Mouse (Mus musculus) splenic B cell, adult 2 months (primary cell): ENCODE data around the gene Gpn3.
A peak's percentile ranks its signal among the peaks of the same experiment; 100 is the strongest.

Experiments
- DNase-seq: peaks from one replicate; pipeline ENCODE4 v3.0.0-alpha.2; 2011; ENCODE audit warnings: low read depth, low spot score
- H3K27me3 ChIP-seq: 2 replicates; pipeline ENCODE4 v1.6.1; 2012; ENCODE audit warnings: mild to moderate bottlenecking, low read length, moderate library complexity, mixed read lengths; ENCODE audit not compliant: control insufficient read depth, poor library complexity, insufficient read depth, severe bottlenecking
- H3K36me3 ChIP-seq: 2 replicates; pipeline ENCODE4 v1.6.1; 2012; ENCODE audit warnings: mild to moderate bottlenecking, low read length, moderate library complexity, mixed read lengths; ENCODE audit not compliant: control insufficient read depth, poor library complexity, insufficient read depth, severe bottlenecking

Gpn3 gene

DNA sequence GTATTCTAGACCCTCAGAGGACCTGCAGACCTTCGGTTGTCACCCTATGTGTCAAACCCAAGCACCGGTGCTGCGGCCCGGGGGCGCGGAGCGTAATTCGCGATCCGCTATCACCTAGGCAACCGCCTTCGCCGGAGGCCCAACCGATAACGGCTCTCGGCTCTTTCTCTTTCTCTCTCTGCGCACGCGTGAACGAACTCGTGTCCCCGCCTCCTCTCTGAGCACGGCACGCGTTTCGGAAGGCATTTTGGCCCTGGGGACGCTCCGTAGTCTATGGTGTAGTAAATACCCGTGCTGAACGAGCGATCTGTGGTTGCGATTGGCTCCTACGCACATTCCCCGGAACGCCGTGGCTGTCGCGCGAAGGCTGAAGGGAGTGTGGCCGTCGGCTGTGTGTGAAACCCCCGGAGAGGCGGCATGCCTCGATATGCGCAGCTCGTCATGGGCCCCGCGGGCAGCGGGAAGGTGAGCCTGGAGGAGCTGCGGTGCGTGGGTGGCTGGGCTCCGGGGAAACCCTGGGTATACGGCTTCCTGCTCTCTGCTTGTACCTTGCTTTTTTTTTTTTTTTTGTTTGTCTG, 605 bp downstream of the Gpn3 start, which contains the start of gene Fam216a:
TSS of gene Fam216a (minus strand) at position 173 of the 578 bp plus-strand sequence.
- no peaks in the 10 kb centered on the region for H3K36me3 ChIP-seq
- peak; percentile 99 for DNase-seq
- H3K27me3 ChIP-seq = no peaks in the 10 kb centered on the region

DNA sequence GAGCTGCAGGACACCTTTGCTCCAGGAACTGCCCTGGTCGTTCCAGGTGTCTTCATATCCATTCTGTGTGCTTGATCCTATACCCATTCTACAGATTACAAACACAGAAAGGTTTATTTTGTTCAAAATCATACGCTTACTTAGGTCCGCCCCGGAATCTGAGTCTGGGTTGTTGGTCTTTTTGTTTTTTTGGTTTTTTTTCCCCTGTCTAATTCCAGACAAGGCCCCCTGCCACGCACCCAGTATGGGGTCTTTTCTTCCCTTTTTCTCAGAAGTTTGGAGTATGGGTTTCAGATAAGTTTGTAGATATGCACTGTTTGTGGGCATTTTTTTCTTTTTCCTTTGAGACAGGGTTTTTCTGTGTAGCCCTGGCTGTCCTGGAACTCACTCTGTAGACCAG, 1.2 kb downstream of the Gpn3 start:
- H3K36me3 ChIP-seq = no peaks in the 10 kb centered on the region
- no peaks in the 10 kb centered on the region for H3K27me3 ChIP-seq
- no peak for DNase-seq

DNA sequence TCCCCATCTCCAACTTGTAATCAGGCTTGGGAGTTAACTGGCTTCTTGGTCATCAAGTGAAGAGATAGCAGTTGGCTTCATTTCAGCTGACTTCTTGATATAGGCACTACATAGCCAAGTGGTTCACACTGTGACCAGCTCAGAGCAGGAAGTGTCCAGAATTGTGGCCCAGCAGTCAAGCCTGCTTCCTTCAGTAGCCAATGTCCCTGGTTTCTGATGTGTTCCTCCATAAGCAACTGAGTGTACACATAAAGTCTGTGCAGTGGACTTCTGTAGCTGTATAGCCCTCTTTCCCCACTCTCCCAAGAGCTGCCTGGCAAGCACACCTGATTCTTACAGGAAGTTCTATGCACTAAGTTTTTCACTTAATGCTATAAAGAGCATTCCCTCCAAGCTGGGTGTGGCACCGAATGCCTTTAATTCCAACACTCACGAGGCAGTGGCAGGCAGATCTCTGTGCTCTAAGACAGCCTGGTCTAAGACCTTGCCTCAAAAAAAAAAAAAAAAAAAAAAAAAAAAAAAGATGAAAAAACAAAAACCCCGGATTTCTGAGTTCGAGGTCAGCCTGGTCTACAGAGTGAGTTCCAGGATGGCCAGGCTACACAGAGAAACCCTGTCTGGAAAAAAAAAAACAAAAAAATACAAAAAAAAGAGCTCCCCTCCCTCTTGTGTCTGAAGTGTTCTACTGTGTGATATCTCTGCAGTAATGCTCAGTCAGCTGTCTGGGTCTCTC, 5.6 kb downstream of the Gpn3 start:
- Histone ChIP-seq H3K36me3 (peaks cover 12% of the 10 kb centered on the region), H3K27me3 (no peaks in the 10 kb centered on the region)
- DNase-seq = no peak

DNA sequence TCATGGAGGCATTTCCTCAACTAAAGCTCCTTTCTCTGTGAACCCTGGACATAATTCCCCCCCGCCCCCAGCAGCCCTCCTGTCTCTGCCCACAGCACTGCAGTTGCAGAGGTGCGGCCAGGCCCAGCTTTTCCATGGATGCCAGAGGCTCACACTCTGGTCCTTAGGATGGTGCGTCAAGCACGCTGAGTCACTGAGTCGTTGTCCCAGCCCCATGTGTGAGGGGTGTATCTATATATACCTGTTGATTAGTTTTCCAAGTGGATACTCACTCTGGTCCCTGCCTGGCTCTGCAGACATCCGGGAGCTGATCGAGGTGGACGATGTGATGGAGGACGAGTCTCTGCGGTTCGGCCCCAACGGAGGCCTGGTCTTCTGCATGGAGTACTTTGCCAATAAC, 6.5 kb downstream of the Gpn3 start:
- no peaks in the 10 kb centered on the region for H3K27me3 ChIP-seq
- no peak for DNase-seq
- H3K36me3 ChIP-seq = peaks cover 14% of the 10 kb centered on the region

DNA sequence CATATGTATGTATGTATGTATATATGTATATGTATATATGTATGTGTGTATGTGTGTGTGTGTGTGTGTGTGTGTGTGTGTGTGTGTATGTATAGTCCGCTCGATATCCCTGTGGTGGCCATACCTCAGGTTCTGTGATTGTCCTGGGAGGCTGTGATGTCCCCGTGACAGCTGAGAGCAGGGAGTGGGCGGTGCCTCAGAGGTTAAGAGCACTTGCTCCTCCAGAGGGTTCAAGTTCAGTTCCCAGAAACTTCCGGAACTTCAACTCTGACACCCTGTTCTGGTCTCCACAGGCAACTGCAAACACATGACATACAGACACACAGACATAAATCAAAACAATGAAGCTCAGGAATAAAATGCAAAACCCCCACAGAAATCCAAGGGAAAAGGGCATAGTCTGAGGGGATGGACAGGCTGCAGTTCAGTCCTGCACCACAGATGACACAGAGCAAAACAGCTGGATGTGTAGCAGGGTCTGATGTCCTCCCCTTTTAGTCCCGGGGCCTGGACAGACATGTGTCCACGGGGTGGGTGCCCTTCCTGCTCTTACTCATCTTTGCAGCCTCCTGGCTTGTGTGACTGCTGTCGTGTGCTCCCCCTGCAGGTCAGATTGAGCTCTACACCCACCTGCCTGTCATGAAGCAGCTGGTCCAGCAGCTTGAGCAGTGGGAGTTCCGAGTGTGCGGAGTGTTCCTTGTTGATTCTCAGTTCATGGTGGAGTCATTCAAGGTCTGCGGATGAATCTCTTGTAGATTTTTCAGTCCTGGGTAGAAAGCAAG, 7.9 kb downstream of the Gpn3 start:
- Histone ChIP-seq H3K36me3 (peaks cover 14% of the 10 kb centered on the region), H3K27me3 (no peaks in the 10 kb centered on the region)
- DNase-seq = peak; percentile 89

DNA sequence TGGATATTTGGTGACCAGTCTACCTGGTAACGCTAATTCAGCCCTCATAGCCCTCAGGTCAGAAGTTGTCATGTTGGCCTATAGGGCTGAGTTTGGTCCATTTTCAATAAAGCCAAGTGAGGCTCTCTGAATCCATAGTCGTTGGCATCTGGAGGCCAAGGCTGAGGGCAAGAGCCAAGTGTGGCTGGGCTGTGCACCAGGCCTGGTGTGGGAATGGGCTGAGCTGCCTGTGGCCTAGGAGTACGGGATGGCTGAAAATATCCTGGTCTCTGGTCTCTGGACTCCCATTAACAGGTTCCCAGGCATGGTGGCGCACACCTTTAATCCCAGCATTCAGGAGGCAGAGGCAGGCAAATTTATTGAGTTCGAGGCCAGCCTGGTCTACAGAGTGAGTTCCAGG, 18.3 kb downstream of the Gpn3 start:
- Histone ChIP-seq H3K27me3 (no peaks in the 10 kb centered on the region), H3K36me3 (no peaks in the 10 kb centered on the region)
- no peak for DNase-seq

DNA sequence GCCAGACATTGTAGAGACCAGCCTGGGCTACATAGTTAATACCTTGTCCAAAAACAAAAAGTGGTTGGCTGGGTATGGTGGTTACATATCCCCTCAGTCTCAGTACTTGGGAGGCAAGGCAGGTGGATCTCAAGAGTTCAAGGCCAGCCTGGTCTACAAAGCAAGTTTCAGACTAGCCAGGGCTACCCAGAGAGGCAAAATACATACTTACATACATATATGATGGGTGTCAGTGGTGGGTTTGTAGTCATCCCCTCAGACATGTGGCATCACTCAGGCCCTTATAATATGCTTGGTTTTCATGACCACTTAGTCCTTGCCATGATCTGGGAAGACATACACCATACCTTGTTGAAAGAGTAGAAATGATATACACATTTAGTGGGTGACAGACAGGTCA, 19.0 kb downstream of the Gpn3 start:
- Histone ChIP-seq H3K36me3 (no peaks in the 10 kb centered on the region), H3K27me3 (no peaks in the 10 kb centered on the region)
- no peak for DNase-seq

DNA sequence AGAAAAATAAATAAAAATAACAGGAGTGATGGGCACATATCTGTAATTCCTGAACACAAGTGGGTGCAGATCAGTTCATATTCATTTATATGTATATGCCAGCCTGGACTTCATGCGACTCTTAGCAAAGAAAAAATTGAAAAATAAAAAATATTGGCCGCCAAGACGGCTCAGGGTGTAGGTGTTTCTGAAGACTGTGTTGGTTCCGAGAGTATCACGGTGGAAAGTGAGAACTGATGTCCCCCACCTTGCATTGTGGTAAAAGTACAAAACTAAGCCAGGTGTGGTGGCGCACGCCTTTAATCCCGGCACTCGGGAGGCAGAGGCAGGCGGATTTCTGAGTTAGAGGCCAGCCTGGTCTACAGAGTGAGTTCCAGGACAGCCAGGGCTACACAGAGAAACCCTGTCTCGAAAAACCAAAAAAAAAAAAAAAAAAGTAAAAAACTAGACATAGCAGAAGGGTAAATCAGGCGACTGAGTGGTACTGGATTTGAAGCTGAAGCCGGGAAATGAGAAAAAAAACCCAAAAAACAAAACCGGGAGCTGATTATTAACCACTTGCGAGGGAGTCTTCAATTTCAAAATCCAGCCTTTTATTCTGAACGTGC, 19.6 kb downstream of the Gpn3 start:
- DNase-seq = no peak
- no peaks in the 10 kb centered on the region for H3K27me3 ChIP-seq
- no peaks in the 10 kb centered on the region for H3K36me3 ChIP-seq

DNA sequence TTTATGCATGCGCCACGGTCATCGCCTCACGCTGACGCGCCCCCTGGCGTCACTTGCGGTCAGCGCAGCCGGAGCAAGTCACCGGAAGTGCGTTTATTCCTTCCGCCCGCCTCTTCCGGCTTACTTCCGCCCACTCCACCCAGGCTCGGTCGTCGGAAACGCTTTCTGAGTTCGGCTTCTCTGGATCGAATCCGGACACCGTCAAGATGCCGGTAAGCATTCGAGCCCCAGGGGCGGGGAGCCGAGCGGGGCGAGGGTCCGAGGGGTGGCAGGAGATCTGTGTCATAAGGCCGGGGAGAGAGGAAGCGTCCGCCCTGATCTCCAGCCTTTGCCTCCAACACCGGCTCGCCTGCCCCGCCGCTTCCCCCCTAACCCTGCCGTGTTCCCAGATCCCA, 20.1 kb downstream of the Gpn3 start, which contains the start of gene Arpc3:
TSS of gene Arpc3 (plus strand) at position 93 of the 395 bp plus-strand sequence.
- Histone ChIP-seq H3K36me3 (no peaks in the 10 kb centered on the region), H3K27me3 (no peaks in the 10 kb centered on the region)
- peak; percentile 97 for DNase-seq

DNA sequence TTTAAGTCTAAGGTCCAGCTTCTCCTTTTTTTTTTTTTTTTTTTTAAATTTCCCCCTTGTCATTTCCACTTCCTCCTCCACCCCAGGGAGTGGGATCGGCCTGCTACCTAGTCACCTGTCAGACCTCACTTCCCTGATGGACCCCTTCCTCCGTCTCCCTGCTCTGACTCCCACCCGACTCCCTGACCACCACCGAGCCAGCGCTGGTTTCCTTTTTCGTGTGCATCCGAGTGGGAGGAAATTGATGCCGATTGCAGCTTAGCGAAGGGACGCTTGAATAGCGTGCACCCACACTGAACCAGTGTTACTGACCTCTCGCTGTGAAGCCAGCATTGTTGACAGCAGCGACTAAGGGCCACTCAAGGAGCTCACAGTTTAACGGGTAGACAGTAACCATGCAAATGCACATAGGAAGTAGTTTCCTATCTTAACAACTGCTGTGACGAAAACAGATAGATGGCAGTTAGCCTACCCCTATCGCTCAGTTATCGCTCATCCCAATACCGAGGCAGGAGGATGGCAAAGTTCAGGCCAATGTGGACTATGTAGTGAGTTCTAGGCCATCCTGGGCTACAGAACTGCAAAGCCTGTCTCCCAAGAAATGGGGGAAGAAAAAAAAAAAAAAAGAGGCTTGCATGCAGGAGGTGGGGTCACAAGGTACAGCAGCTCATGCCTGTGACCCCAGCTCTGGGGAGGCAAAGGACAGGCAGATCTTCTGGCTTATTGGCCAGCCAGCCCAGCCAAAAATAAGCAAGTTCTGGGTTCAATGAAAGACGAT, 20.7 kb downstream of the Gpn3 start:
- peak; percentile 64 for DNase-seq
- H3K36me3 ChIP-seq = no peaks in the 10 kb centered on the region
- no peaks in the 10 kb centered on the region for H3K27me3 ChIP-seq

DNA sequence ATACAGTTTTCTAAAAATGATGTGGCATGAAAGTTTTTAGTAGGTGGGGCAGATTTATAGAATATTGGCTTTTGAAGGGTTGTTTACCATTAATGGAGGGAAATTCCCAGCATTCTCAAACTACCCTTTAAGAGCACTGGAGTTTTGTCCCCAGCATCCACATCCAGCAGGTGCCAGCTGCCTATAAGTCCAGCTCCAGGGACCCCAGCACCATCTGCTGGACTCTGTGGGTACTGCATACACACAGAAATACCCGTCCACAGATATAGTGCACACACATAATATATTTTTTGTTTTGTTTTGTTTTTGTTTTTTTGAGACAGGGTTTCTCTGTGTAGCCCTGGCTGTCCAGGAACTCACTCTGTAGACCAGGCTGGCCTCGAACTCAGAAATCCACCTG, 22.2 kb downstream of the Gpn3 start:
- Histone ChIP-seq H3K36me3 (peaks cover 2% of the 10 kb centered on the region; the same call in 1 of the 2 replicates), H3K27me3 (no peaks in the 10 kb centered on the region)

DNA sequence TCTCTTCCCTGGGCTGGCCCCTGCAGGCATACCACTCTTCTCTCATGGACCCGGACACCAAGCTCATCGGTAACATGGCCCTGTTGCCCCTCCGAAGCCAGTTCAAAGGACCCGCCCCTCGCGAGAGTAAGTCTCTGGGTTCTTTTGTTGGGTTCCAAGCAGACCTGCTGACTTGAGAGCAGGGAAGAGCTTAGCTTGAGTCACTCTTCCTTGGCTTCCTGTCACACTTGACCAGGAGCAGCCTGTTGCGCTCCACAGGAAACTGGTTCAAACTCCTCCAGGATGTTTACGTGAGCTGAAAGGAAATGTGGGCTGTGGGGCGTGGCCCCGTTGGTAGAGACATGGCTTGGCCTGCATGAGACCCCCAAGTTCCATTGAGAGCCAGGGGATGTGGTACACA, 25.1 kb downstream of the Gpn3 start:
- no peaks in the 10 kb centered on the region for H3K27me3 ChIP-seq
- no peak for DNase-seq
- H3K36me3 ChIP-seq = peaks cover 2% of the 10 kb centered on the region; the same call in 1 of the 2 replicates

More for the DNA sequence above, 22.2 kb downstream of the Gpn3 start:
- DNase-seq = peak; percentile 89

DNA sequence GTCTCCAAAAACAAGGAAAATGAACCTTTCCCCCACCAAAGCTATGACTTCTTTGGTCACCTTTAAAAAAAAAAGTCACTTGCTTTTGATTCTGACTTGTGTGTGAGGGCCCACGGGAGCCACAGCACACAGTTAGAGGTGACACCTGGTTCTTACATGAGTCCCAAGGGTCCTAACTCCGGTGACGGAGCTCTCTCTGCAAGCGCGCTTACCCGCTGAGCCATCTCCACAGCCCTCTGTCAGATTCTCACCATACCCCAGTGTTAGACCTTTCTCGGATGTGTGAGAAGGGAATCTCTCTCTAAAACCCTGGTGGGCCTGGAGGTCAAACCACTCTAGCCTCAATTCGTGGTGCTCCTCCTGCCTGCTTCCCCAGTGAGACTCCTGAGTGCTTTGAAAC, 25.8 kb downstream of the Gpn3 start:
- Histone ChIP-seq H3K27me3 (no peaks in the 10 kb centered on the region), H3K36me3 (peaks cover 2% of the 10 kb centered on the region; the same call in 1 of the 2 replicates)
- DNase-seq = peak; percentile 66

DNA sequence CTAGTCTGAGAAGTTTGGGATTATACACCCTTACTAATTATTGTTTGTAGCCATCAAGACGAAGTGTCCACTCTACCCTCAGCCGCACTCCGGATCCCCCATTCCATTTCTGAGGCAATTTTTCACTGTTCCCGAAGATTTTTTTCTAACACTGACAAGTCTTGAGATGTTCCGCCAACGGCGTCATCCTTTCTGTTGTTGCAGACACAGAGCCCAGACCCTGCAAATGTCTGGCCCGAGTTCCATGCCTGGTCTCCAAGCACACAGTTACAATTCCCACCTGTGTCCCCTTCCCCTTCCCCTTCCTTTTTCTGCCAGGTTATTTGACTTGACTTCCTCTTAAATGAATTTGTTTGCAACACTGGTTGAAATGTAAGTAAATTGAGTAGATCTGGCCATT, 28.2 kb downstream of the Gpn3 start:
- no peak for DNase-seq
- peaks cover 14% of the 10 kb centered on the region; the same call in 1 of the 2 replicates for H3K36me3 ChIP-seq
- H3K27me3 ChIP-seq = no peaks in the 10 kb centered on the region
